Mouse (Mus musculus) G1E (cell line): Measurements from ENCODE around the gene Gm10643.

Experiments
- CTCF ChIP-seq: IDR thresholded peaks from 2 replicates; pipeline ENCODE4 v1.5.1; 2012; ENCODE audit warnings: low read depth, low read length, inconsistent platforms, mixed read lengths
- GATA1 ChIP-seq: IDR thresholded peaks from 2 replicates; pipeline ENCODE4 v1.6.1; 2012; ENCODE audit warnings: borderline replicate concordance, low read length, inconsistent platforms, mixed read lengths
- TAL1 ChIP-seq: conservative IDR thresholded peaks from 2 replicates; pipeline ENCODE4 v1.6.1; 2012; ENCODE audit warnings: low read depth, low read length, inconsistent platforms, mixed read lengths

GRCm38 (mm10) chr8:84044900-84045299 is 20.0 kb downstream of the Gm10643 start, which contains the start of gene Rln3:
- no peak for TF ChIP-seq CTCF
- TF ChIP-seq GATA1 = no peak
- no peak for TF ChIP-seq TAL1
